Mouse (Mus musculus): Measurements from ENCODE around the gene Tex52. TPM values are rescaled to one million over a fixed set of nuclear protein-coding genes. Genes with fewer than 3 reads are reported as not detected.
A peak's percentile ranks its signal among the peaks of the same experiment; 100 is the strongest.

Tex52 gene
- under 1 TPM in 1 of 2 experiments, not detected in 1; 0.63 TPM for total RNA-seq (2021)
- long read RNA-seq, experiment 1, result 0 reads
- long read RNA-seq, experiment 2, result 0 reads

- intact Hi-C loops (cut with DNase I), result no loop called here
- DNase-seq (ENCODE audit: low spot score in 2 of 2), result peak in 1 of 2 experiments; percentile 29
Observed at GRCm38 (mm10) chr6:128375192-128375591, at the start of gene Tex52, which contains the start of gene Gm44596. Gene Tex52, plus strand, starts transcription at chr6:128375456. Gene Gm44596, plus strand, starts transcription at chr6:128375503.

GRCm38 (mm10) chr6:128334397-128335124, 40.7 kb upstream of the Tex52 start:
- intact Hi-C loops (cut with DNase I), result no loop called here
- peak; percentile 81 to 82 for DNase-seq (ENCODE audit: low spot score in 2 of 2)

- intact Hi-C loops (cut with DNase I), result no loop called here
- DNase-seq (ENCODE audit: low spot score in 2 of 2), result no peak
Observed at GRCm38 (mm10) chr6:128337467-128337866, 37.8 kb upstream of the Tex52 start.

- intact Hi-C loops (cut with DNase I), result no loop called here
- DNase-seq (ENCODE audit: low spot score in 2 of 2), result no peak
Observed at GRCm38 (mm10) chr6:128338876-128339275, 36.4 kb upstream of the Tex52 start.

GRCm38 (mm10) chr6:128341956-128342723, 33.1 kb upstream of the Tex52 start:
- DNase-seq (ENCODE audit: low spot score in 2 of 2), result no peak
- intact Hi-C loops (cut with DNase I), result no loop called here

- DNase-seq (ENCODE audit: low spot score in 2 of 2), result no peak
- intact Hi-C loops (cut with DNase I), result no loop called here
Observed at GRCm38 (mm10) chr6:128345623-128346022, 29.6 kb upstream of the Tex52 start.

GRCm38 (mm10) chr6:128346782-128347181, 28.5 kb upstream of the Tex52 start:
- peak in 1 of 2 experiments; percentile 26 for DNase-seq (ENCODE audit: low spot score in 2 of 2)

GRCm38 (mm10) chr6:128349711-128350110, 25.5 kb upstream of the Tex52 start:
- intact Hi-C loops (cut with DNase I), result no loop called here
- peak; percentile 33 to 62 for DNase-seq (ENCODE audit: low spot score in 2 of 2)

More at GRCm38 (mm10) chr6:128346782-128347181, 28.5 kb upstream of the Tex52 start:
- intact Hi-C loops (cut with DNase I), result no loop called here

GRCm38 (mm10) chr6:128354140-128354539, 21.1 kb upstream of the Tex52 start:
- no peak for DNase-seq (ENCODE audit: low spot score in 2 of 2)
- intact Hi-C loops (cut with DNase I), result no loop called here

GRCm38 (mm10) chr6:128355201-128355681, 20.0 kb upstream of the Tex52 start:
- peak; percentile 56 to 57 for DNase-seq (ENCODE audit: low spot score in 2 of 2)
- intact Hi-C loops (cut with DNase I), result loop anchor here (5.0 kb wide), 1 partner anchor 118 kb away; no protein-coding TSS in a partner anchor

- intact Hi-C loops (cut with DNase I), result loop anchor here (5.0 kb wide), 1 partner anchor 119 kb away; no protein-coding TSS in a partner anchor
Observed at GRCm38 (mm10) chr6:128355726-128356416, 19.4 kb upstream of the Tex52 start, which contains the start of gene Tulp3. Gene Tulp3, minus strand, starts transcription at chr6:128355851.

GRCm38 (mm10) chr6:128358999-128359398, 16.3 kb upstream of the Tex52 start:
- intact Hi-C loops (cut with DNase I), result loop anchor here (2.0 to 5.0 kb wide), 2 partner anchors 40 to 122 kb away; no protein-coding TSS in a partner anchor
- peak; percentile 68 to 79 for DNase-seq (ENCODE audit: low spot score in 2 of 2)

More at GRCm38 (mm10) chr6:128355726-128356416, 19.4 kb upstream of the Tex52 start, which contains the start of gene Tulp3:
- DNase-seq (ENCODE audit: low spot score in 2 of 2), result peak; percentile 97

GRCm38 (mm10) chr6:128361901-128362300, 13.4 kb upstream of the Tex52 start:
- no peak for DNase-seq (ENCODE audit: low spot score in 2 of 2)
- intact Hi-C loops (cut with DNase I), result loop anchor here (5.0 kb wide), 2 partner anchors 50 to 115 kb away; no protein-coding TSS in a partner anchor

- intact Hi-C loops (cut with DNase I), result loop anchor here (5.0 kb wide), 2 partner anchors 50 to 115 kb away; no protein-coding TSS in a partner anchor
- peak; percentile 72 to 83 for DNase-seq (ENCODE audit: low spot score in 2 of 2)
Observed at GRCm38 (mm10) chr6:128362381-128363006, 12.8 kb upstream of the Tex52 start, which contains the start of the genes Rhno1 and Foxm1. Gene Rhno1, minus strand, starts transcription at chr6:128362911. Gene Foxm1, plus strand, starts transcription at chr6:128362967.

GRCm38 (mm10) chr6:128363007-128363825, 12.0 kb upstream of the Tex52 start:
- no peak for DNase-seq (ENCODE audit: low spot score in 2 of 2)
- intact Hi-C loops (cut with DNase I), result loop anchor here (5.0 kb wide), 2 partner anchors 49 to 114 kb away; no protein-coding TSS in a partner anchor

- intact Hi-C loops (cut with DNase I), result loop anchor here (5.0 kb wide), 2 partner anchors 48 to 113 kb away; no protein-coding TSS in a partner anchor
- no peak for DNase-seq (ENCODE audit: low spot score in 2 of 2)
Observed at GRCm38 (mm10) chr6:128364721-128365120, 10.5 kb upstream of the Tex52 start.

- no peak for DNase-seq (ENCODE audit: low spot score in 2 of 2)
- intact Hi-C loops (cut with DNase I), result no loop called here
Observed at GRCm38 (mm10) chr6:128366466-128366865, 8.8 kb upstream of the Tex52 start.
